Mouse (Mus musculus) liver, postnatal 0 days (tissue): ENCODE results near the gene Agap3. TPM values are rescaled to one million over a fixed set of nuclear protein-coding genes. Genes with fewer than 3 reads are reported as not detected.

ENCODE experiments used
- ATAC-seq: fragments of 200-750 bp; cut with Nextera tagmentation; 2 replicates; pipeline ENCODE4 v1.8.0; 2017; ENCODE audit warnings: mild to moderate bottlenecking, moderate library complexity
- DNase-seq: peaks from one replicate; pipeline ENCODE4 v3.0.0-alpha.2; 2016
- H3K27ac ChIP-seq: fragments of 300-500 bp; sonication (generic); 2 replicates; pipeline ENCODE4 v1.5.1; 2014; ENCODE audit warnings: antibody characterized with exemption, moderate library complexity, mild to moderate bottlenecking, low read depth
- H3K27me3 ChIP-seq: fragments of 300-500 bp; sonication (generic); 2 replicates; pipeline ENCODE4 v1.6.1; 2014; ENCODE audit warnings: low read length, control low read depth, mixed read lengths; ENCODE audit not compliant: insufficient read depth
- H3K36me3 ChIP-seq: fragments of 300-500 bp; sonication (generic); replicated peaks from 2 replicates; pipeline ENCODE4 v1.6.1; 2014; ENCODE audit warnings: mild to moderate bottlenecking, control low read depth, low read length, moderate library complexity, mixed read lengths; ENCODE audit not compliant: insufficient read depth
- H3K4me1 ChIP-seq: fragments of 300-500 bp; sonication (generic); 2 replicates; pipeline ENCODE4 v1.6.1; 2014; ENCODE audit warnings: antibody characterized with exemption, mild to moderate bottlenecking, control low read depth; ENCODE audit not compliant: insufficient read depth
- H3K4me2 ChIP-seq: fragments of 300-500 bp; sonication (generic); 2 replicates; pipeline ENCODE4 v1.6.1; 2014; ENCODE audit warnings: low read depth, mild to moderate bottlenecking, low read length, moderate library complexity, mixed read lengths
- H3K4me3 ChIP-seq: fragments of 300-500 bp; sonication (generic); 2 replicates; pipeline ENCODE4 v1.5.1; 2014; ENCODE audit warnings: low read depth, low read length
- H3K9ac ChIP-seq: fragments of 300-500 bp; sonication (generic); replicated peaks from 2 replicates; pipeline ENCODE4 v1.6.1; 2014; ENCODE audit warnings: mild to moderate bottlenecking, moderate library complexity
- H3K9me3 ChIP-seq: fragments of 300-500 bp; sonication (generic); 2 replicates; pipeline ENCODE4 v1.6.1; 2016; ENCODE audit warnings: mild to moderate bottlenecking, control low read depth, low read length, mixed read lengths
- CTCF ChIP-seq: sonication (generic); IDR thresholded peaks from 2 replicates; pipeline ENCODE4 v1.5.1; 2016; ENCODE audit warnings: antibody characterized with exemption, low read depth
- EP300 ChIP-seq: IDR thresholded peaks from 2 replicates; pipeline ENCODE4 v1.6.1; 2016; ENCODE audit warnings: antibody characterized with exemption, low read depth, mild to moderate bottlenecking
- WGBS: fragments of 180-500 bp; shearing (Covaris S2); extraction: QIAGEN DNeasy Blood & Tissue Kit; methylation state at CpG from one replicate; pipeline ENCODE4 v1.1.7; 2014; ENCODE audit not compliant: insufficient replicate concordance; 5-methylcytosine and 5-hydroxymethylcytosine counted together
- polyA plus RNA-seq: library from polyadenylated mRNA; unstranded; fragments of >200 nt; fragmentation: Nextera tagmentation; extraction: Ambion mirVana; gene quantifications from 2 replicates; pipeline ENCODE4 v1.2.1, GENCODE M21; 2015

Gene Agap3
- polyA plus RNA-seq, 1 experiment from 2014 or later: 8.3 TPM

- DNase-seq: no peak
These were observed 34.8 kb downstream of the Agap3 start for GRCm38 (mm10) chr5:24486738-24487137.

GRCm38 (mm10) chr5:24490413-24490920 lies 38.5 kb downstream of the Agap3 start:
- Histone ChIP-seq H3K9ac (no peak overlapping the region), H3K4me1 (0 out of 2 replicates have a peak, but pooled peaks cover 2% of the 10 kb centered on the region), H3K36me3 (peaks cover 55% of the 10 kb centered on the region), H3K4me3 (no peak overlapping the region), H3K4me2 (no peak overlapping the region), H3K27me3 (no peaks in the 10 kb centered on the region), H3K27ac (no peak overlapping the region), H3K9me3 (no peaks in the 10 kb centered on the region)
- 83% methylated on average over 14 of the region's 14 CpGs for WGBS
- DNase-seq (no peak), ATAC-seq (no peak)
- TF ChIP-seq EP300: no peak
- TF ChIP-seq CTCF: no peak

More at GRCm38 (mm10) chr5:24486738-24487137, 34.8 kb downstream of the Agap3 start:
- Histone ChIP-seq H3K9ac (no peak overlapping the region), H3K27me3 (no peaks in the 10 kb centered on the region), H3K36me3 (peaks cover 35% of the 10 kb centered on the region), H3K9me3 (no peaks in the 10 kb centered on the region), H3K4me3 (no peak overlapping the region), H3K27ac (no peak overlapping the region), H3K4me1 (0 out of 2 replicates have a peak, but pooled peaks cover 3% of the 10 kb centered on the region), H3K4me2 (no peak overlapping the region)
- WGBS: 87% methylated on average over 5 of the region's 5 CpGs
- TF ChIP-seq EP300: no peak
- ATAC-seq: no peak

- Histone ChIP-seq H3K4me3 (no peak overlapping the region), H3K27me3 (no peaks in the 10 kb centered on the region), H3K27ac (no peak overlapping the region), H3K9ac (no peak overlapping the region), H3K36me3 (peaks cover 52% of the 10 kb centered on the region), H3K9me3 (no peaks in the 10 kb centered on the region), H3K4me1 (no peaks in the 10 kb centered on the region), H3K4me2 (no peak overlapping the region)
- TF ChIP-seq CTCF (no peak), EP300 (no peak)
- 80% methylated on average over 16 of the region's 16 CpGs for WGBS
- ATAC-seq (no peak), DNase-seq (no peak)
These were observed 40.7 kb downstream of the Agap3 start for GRCm38 (mm10) chr5:24492546-24493285.

GRCm38 (mm10) chr5:24495019-24495418 lies 43.0 kb downstream of the Agap3 start:
- TF ChIP-seq EP300 (no peak), CTCF (no peak)

GRCm38 (mm10) chr5:24496756-24497155 lies 44.8 kb downstream of the Agap3 start:
- ATAC-seq: no peak
- no peaks in the 10 kb centered on the region for H3K27me3 ChIP-seq
- H3K4me1 ChIP-seq: no peaks in the 10 kb centered on the region
- no peak overlapping the region for H3K4me3 ChIP-seq
- 93% methylated on average over 6 of the region's 6 CpGs for WGBS
- peaks cover 38% of the 10 kb centered on the region for H3K36me3 ChIP-seq
- H3K9me3 ChIP-seq: no peaks in the 10 kb centered on the region
- no peak overlapping the region for H3K9ac ChIP-seq
- DNase-seq: no peak
- TF ChIP-seq CTCF (no peak), EP300 (no peak)
- no peak overlapping the region for H3K27ac ChIP-seq
- no peak overlapping the region for H3K4me2 ChIP-seq

More at GRCm38 (mm10) chr5:24495019-24495418, 43.0 kb downstream of the Agap3 start:
- WGBS: 86% methylated on average over 15 of the region's 15 CpGs
- ATAC-seq (no peak), DNase-seq (no peak)
- Histone ChIP-seq H3K9me3 (no peaks in the 10 kb centered on the region), H3K27me3 (no peaks in the 10 kb centered on the region), H3K4me2 (no peak overlapping the region), H3K27ac (no peak overlapping the region), H3K4me1 (no peaks in the 10 kb centered on the region), H3K4me3 (no peak overlapping the region), H3K9ac (no peak overlapping the region), H3K36me3 (peaks cover 36% of the 10 kb centered on the region)

DNA sequence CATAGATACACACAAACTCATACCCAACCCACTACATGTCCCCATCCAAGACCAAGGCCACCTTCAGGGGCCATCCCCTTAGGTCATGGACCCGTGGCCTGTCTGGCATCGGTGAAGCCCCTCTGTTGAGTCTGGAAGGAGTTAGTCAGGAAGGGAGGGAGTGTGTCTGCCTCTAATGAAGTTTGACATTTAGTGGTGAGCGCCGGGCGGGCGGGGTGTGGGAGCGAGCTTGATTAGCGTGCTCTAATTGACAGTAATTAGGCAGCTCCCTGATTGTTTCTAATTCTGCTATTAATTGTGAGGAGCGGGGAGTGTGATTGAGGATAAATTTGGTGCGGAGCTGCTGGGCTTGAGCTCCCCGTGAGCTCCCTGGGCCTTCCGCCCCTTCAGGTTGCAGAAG lies 45.5 kb downstream of the Agap3 start:
- ATAC-seq: no peak
- Histone ChIP-seq H3K36me3 (peaks cover 33% of the 10 kb centered on the region), H3K4me3 (no peak overlapping the region)

More for the DNA sequence above, 45.5 kb downstream of the Agap3 start:
- H3K4me1 ChIP-seq: no peaks in the 10 kb centered on the region
- no peaks in the 10 kb centered on the region for H3K9me3 ChIP-seq
- no peak for DNase-seq
- H3K9ac ChIP-seq: no peak overlapping the region
- no peaks in the 10 kb centered on the region for H3K27me3 ChIP-seq
- TF ChIP-seq CTCF: no peak
- no peak for TF ChIP-seq EP300
- H3K4me2 ChIP-seq: no peak overlapping the region
- WGBS: 86% methylated on average over 12 of the region's 12 CpGs
- H3K27ac ChIP-seq: no peak overlapping the region
